Mouse (Mus musculus) liver, postnatal 0 days (tissue): ENCODE measurements around the gene Golga7b.

Experiments
- CTCF ChIP-seq: sonication (generic); IDR thresholded peaks from 2 replicates; pipeline ENCODE4 v1.5.1; 2016; ENCODE audit warnings: antibody characterized with exemption, low read depth
- EP300 ChIP-seq: IDR thresholded peaks from 2 replicates; pipeline ENCODE4 v1.6.1; 2016; ENCODE audit warnings: antibody characterized with exemption, low read depth, mild to moderate bottlenecking

GRCm38 (mm10) chr19:42205201-42205600, 42.2 kb upstream of the Golga7b start:
- TF ChIP-seq EP300 (no peak), CTCF (no peak)
